In the genomic region with DNA sequence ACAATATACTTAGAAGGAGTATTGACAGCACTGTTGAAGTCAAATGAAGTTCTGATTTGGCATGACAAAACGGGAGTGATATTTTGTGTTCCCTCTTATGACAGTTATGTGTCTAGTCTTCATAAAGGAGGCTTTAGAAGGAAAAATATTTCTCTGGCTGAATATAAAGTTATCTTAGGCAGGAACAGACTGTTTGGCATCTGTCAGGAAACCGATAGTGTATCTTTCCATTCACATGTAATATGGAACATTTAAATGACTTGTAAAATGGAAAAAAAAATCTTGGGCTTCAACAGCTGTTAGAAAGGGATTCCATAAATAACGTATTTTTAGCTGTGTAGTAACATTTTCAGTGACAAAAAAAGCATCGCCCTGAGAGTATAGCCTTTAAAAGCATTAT, we compare ENCODE assay signal across 23 mouse cellular contexts.
"Had no signal": no experiment of that assay in that cellular context is flagged by ENCODE, and none has a peak within 500 bp of the region (broad histone marks: within the 10 kb centered on the region; RNA-seq: fewer than 3 reads in every experiment).

No protein-coding gene starts in this region.

- H3K4me1 ChIP-seq: limb, embryonic 12.5 days; limb, embryonic 15.5 days; megakaryocyte, embryonic 14.5 days; midbrain, embryonic 10.5 days; midbrain, embryonic 13.5 days; neural tube, embryonic 13.5 days; stomach, embryonic 15.5 days had no signal

- ATAC-seq: liver, postnatal 0 days; lung, postnatal 0 days; midbrain, embryonic 13.5 days; midbrain, embryonic 16.5 days had no signal

- H3K4me3 ChIP-seq: limb, embryonic 12.5 days; limb, embryonic 15.5 days; megakaryocyte, embryonic 14.5 days; midbrain, embryonic 10.5 days; midbrain, embryonic 13.5 days; myocyte; neural tube, embryonic 13.5 days; stomach, embryonic 15.5 days had no signal

- H3K27me3 ChIP-seq: limb, embryonic 12.5 days; limb, embryonic 15.5 days; megakaryocyte, embryonic 14.5 days; midbrain, embryonic 13.5 days; neural tube, embryonic 13.5 days; stomach, embryonic 15.5 days had no signal

- H3K4me2 ChIP-seq: limb, embryonic 12.5 days; limb, embryonic 15.5 days; liver, embryonic 11.5 days; lung, embryonic 14.5 days; midbrain, embryonic 13.5 days; neural tube, embryonic 13.5 days; stomach, embryonic 15.5 days had no signal

- H3K36me3 ChIP-seq: limb, embryonic 12.5 days; limb, embryonic 15.5 days; midbrain, embryonic 10.5 days; neural tube, embryonic 13.5 days; stomach, embryonic 15.5 days had no signal

- H3K9me3 ChIP-seq: limb, embryonic 12.5 days; limb, embryonic 15.5 days; megakaryocyte, embryonic 14.5 days; midbrain, embryonic 10.5 days; midbrain, embryonic 13.5 days; neural tube, embryonic 13.5 days; stomach, embryonic 15.5 days had no signal

- H3K9ac ChIP-seq: limb, embryonic 12.5 days; limb, embryonic 15.5 days; liver, embryonic 14.5 days; liver, postnatal 0 days; lung, embryonic 14.5 days; midbrain, embryonic 13.5 days; neural tube, embryonic 13.5 days; stomach, embryonic 15.5 days had no signal

- H3K27ac ChIP-seq: limb, embryonic 12.5 days; limb, embryonic 15.5 days; liver, embryonic 14.5 days; midbrain, embryonic 10.5 days; midbrain, embryonic 13.5 days; neural tube, embryonic 13.5 days; stomach, embryonic 15.5 days had no signal

- DNase-seq: kidney, adult 9 months; kidney, postnatal 14 days; kidney, postnatal 4 days; left cerebral cortex, postnatal 4 days; liver, postnatal 0 days; lung, embryonic 14.5 days; retina, postnatal 1 day; right cerebral cortex, postnatal 25 days; spleen, adult 18-20 months; thymus, adult 18-20 months; thymus, postnatal 36 days had no signal
